Mouse (Mus musculus): ENCODE results near the gene Gm17409. TPM values are rescaled to one million over a fixed set of nuclear protein-coding genes. Genes with fewer than 3 reads are reported as not detected.
A peak's percentile ranks its signal among the peaks of the same experiment; 100 is the strongest.

The Gm17409 gene
- polyA plus RNA-seq, 1 experiment from 2014 or later, result not detected

GRCm38 (mm10) chr2:58457488-58457865 is 12.4 kb upstream of the Gm17409 start:
- Histone ChIP-seq H3K9ac (replicated peaks) (no peak overlapping the region), H3K27me3 (no peaks in the 10 kb centered on the region)
- WGBS, result 96% methylated on average over 5 of the region's 5 CpGs

GRCm38 (mm10) chr2:58458820-58459371 is 11.0 kb upstream of the Gm17409 start:
- H3K9ac ChIP-seq (replicated peaks), result no peak overlapping the region
- no peaks in the 10 kb centered on the region for H3K9me3 ChIP-seq
- no peak for ATAC-seq (replicated peaks)
- H3K4me2 ChIP-seq (replicated peaks), result no peak overlapping the region
- H3K4me3 ChIP-seq, result no peak overlapping the region
- H3K27me3 ChIP-seq, result no peaks in the 10 kb centered on the region
- H3K27ac ChIP-seq (replicated peaks), result no peak overlapping the region
- peaks cover 32% of the 10 kb centered on the region for H3K36me3 ChIP-seq
- WGBS, result 82% methylated on average over 14 of the region's 14 CpGs
- no peaks in the 10 kb centered on the region for H3K4me1 ChIP-seq

More at GRCm38 (mm10) chr2:58457488-58457865, 12.4 kb upstream of the Gm17409 start:
- no peak overlapping the region for H3K4me2 ChIP-seq (replicated peaks)
- no peaks in the 10 kb centered on the region for H3K9me3 ChIP-seq
- H3K36me3 ChIP-seq, result peaks cover 27% of the 10 kb centered on the region
- H3K4me1 ChIP-seq, result no peaks in the 10 kb centered on the region
- no peak overlapping the region for H3K4me3 ChIP-seq
- H3K27ac ChIP-seq (replicated peaks), result no peak overlapping the region
- ATAC-seq (replicated peaks), result no peak

- Histone ChIP-seq H3K4me3 (no peak overlapping the region), H3K27ac (replicated peaks) (no peak overlapping the region), H3K27me3 (no peaks in the 10 kb centered on the region), H3K4me1 (peaks cover 4% of the 10 kb centered on the region), H3K4me2 (replicated peaks) (no peak overlapping the region), H3K9ac (replicated peaks) (no peak overlapping the region), H3K9me3 (no peaks in the 10 kb centered on the region), H3K36me3 (peaks cover 32% of the 10 kb centered on the region)
- ATAC-seq (replicated peaks), result no peak
- WGBS, result 88% methylated on average over 7 of the region's 7 CpGs
Observed at GRCm38 (mm10) chr2:58470290-58470689, 374 bp downstream of the Gm17409 start.

GRCm38 (mm10) chr2:58475578-58475977 is 5.7 kb downstream of the Gm17409 start:
- peak overlapping the region; percentile 69 for H3K27ac ChIP-seq (replicated peaks)
- H3K4me1 ChIP-seq, result peaks cover 18% of the 10 kb centered on the region
- no peaks in the 10 kb centered on the region for H3K9me3 ChIP-seq
- H3K4me3 ChIP-seq, result no peak overlapping the region
- 17% methylated on average over 8 of the region's 8 CpGs for WGBS
- no peaks in the 10 kb centered on the region for H3K27me3 ChIP-seq
- ATAC-seq (replicated peaks), result peak; percentile 50; the same call in 1 of the 2 replicates
- no peak overlapping the region for H3K9ac ChIP-seq (replicated peaks)
- no peak overlapping the region for H3K4me2 ChIP-seq (replicated peaks)
- peaks cover 3% of the 10 kb centered on the region; the same call in 1 of the 2 replicates for H3K36me3 ChIP-seq

GRCm38 (mm10) chr2:58476956-58477715 is 7.2 kb downstream of the Gm17409 start:
- Histone ChIP-seq H3K4me1 (peaks cover 22% of the 10 kb centered on the region), H3K9ac (replicated peaks) (no peak overlapping the region), H3K4me2 (replicated peaks) (no peak overlapping the region), H3K27ac (replicated peaks) (no peak overlapping the region), H3K4me3 (no peak overlapping the region), H3K36me3 (peaks cover 3% of the 10 kb centered on the region; the same call in 1 of the 2 replicates), H3K9me3 (no peaks in the 10 kb centered on the region), H3K27me3 (no peaks in the 10 kb centered on the region)
- ATAC-seq (replicated peaks), result 0 out of 2 replicates have a peak, but pooled peaks have one; percentile 49
- WGBS, result 59% methylated on average over 12 of the region's 12 CpGs

- Histone ChIP-seq H3K36me3 (peaks cover 3% of the 10 kb centered on the region; the same call in 1 of the 2 replicates), H3K4me3 (no peak overlapping the region), H3K9ac (replicated peaks) (no peak overlapping the region), H3K4me1 (peaks cover 22% of the 10 kb centered on the region), H3K4me2 (replicated peaks) (no peak overlapping the region), H3K9me3 (no peaks in the 10 kb centered on the region), H3K27ac (replicated peaks) (no peak overlapping the region), H3K27me3 (no peaks in the 10 kb centered on the region)
- ATAC-seq (replicated peaks), result no peak
- 87% methylated on average over 4 of the region's 4 CpGs for WGBS
Observed at GRCm38 (mm10) chr2:58478144-58478543, 8.2 kb downstream of the Gm17409 start.

- ATAC-seq (replicated peaks), result no peak
- Histone ChIP-seq H3K9me3 (no peaks in the 10 kb centered on the region), H3K9ac (replicated peaks) (no peak overlapping the region), H3K4me1 (peaks cover 30% of the 10 kb centered on the region), H3K27ac (replicated peaks) (no peak overlapping the region), H3K27me3 (no peaks in the 10 kb centered on the region), H3K4me2 (replicated peaks) (no peak overlapping the region), H3K36me3 (peaks cover 3% of the 10 kb centered on the region; the same call in 1 of the 2 replicates), H3K4me3 (no peak overlapping the region)
- 84% methylated on average over 10 of the region's 10 CpGs for WGBS
Observed at GRCm38 (mm10) chr2:58479536-58479935, 9.6 kb downstream of the Gm17409 start.

GRCm38 (mm10) chr2:58480764-58481163 is 10.8 kb downstream of the Gm17409 start:
- Histone ChIP-seq H3K4me2 (replicated peaks) (no peak overlapping the region), H3K4me1 (peaks cover 32% of the 10 kb centered on the region), H3K9ac (replicated peaks) (no peak overlapping the region), H3K27me3 (no peaks in the 10 kb centered on the region), H3K4me3 (no peak overlapping the region), H3K27ac (replicated peaks) (no peak overlapping the region), H3K36me3 (peaks cover 3% of the 10 kb centered on the region; the same call in 1 of the 2 replicates), H3K9me3 (no peaks in the 10 kb centered on the region)
- no peak for ATAC-seq (replicated peaks)
- 81% methylated on average over 6 of the region's 6 CpGs for whole genome bisulfite sequencing

GRCm38 (mm10) chr2:58481450-58482100 is 11.7 kb downstream of the Gm17409 start:
- 78% methylated on average over 9 of the region's 9 CpGs for WGBS
- H3K4me2 ChIP-seq (replicated peaks), result no peak overlapping the region
- no peaks in the 10 kb centered on the region for H3K9me3 ChIP-seq
- peaks cover 29% of the 10 kb centered on the region for H3K4me1 ChIP-seq
- no peak overlapping the region for H3K4me3 ChIP-seq
- no peak for ATAC-seq (replicated peaks)
- H3K9ac ChIP-seq (replicated peaks), result no peak overlapping the region
- no peak overlapping the region for H3K27ac ChIP-seq (replicated peaks)
- peaks cover 3% of the 10 kb centered on the region; the same call in 1 of the 2 replicates for H3K36me3 ChIP-seq
- no peaks in the 10 kb centered on the region for H3K27me3 ChIP-seq

GRCm38 (mm10) chr2:58484284-58484965 is 14.5 kb downstream of the Gm17409 start:
- 42% methylated on average over 7 of the region's 7 CpGs for WGBS
- H3K4me3 ChIP-seq, result no peak overlapping the region
- ATAC-seq (replicated peaks), result peak; percentile 61; the same call in 1 of the 2 replicates

GRCm38 (mm10) chr2:58485152-58485551 is 15.2 kb downstream of the Gm17409 start:
- Histone ChIP-seq H3K4me2 (replicated peaks) (no peak overlapping the region), H3K27me3 (no peaks in the 10 kb centered on the region), H3K4me3 (no peak overlapping the region), H3K4me1 (peaks cover 34% of the 10 kb centered on the region), H3K9ac (replicated peaks) (no peak overlapping the region), H3K36me3 (no peaks in the 10 kb centered on the region), H3K9me3 (no peaks in the 10 kb centered on the region), H3K27ac (replicated peaks) (0 out of 2 replicates have a peak overlapping the region, but pooled peaks have one; percentile 51)
- WGBS, result 13% methylated on average over 4 of the region's 4 CpGs
- no peak for ATAC-seq (replicated peaks)

More at GRCm38 (mm10) chr2:58484284-58484965, 14.5 kb downstream of the Gm17409 start:
- no peak overlapping the region for H3K9ac ChIP-seq (replicated peaks)
- H3K4me1 ChIP-seq, result peaks cover 34% of the 10 kb centered on the region
- H3K36me3 ChIP-seq, result no peaks in the 10 kb centered on the region
- H3K9me3 ChIP-seq, result no peaks in the 10 kb centered on the region
- no peaks in the 10 kb centered on the region for H3K27me3 ChIP-seq
- H3K4me2 ChIP-seq (replicated peaks), result no peak overlapping the region
- peak overlapping the region; percentile 51; the same call in 1 of the 2 replicates for H3K27ac ChIP-seq (replicated peaks)

All from forebrain, embryonic 15.5 days (tissue).